Mouse (Mus musculus) ES-E14 (cell line): Measurements from ENCODE around the gene Gga2.

Experiments used
- CHD2 ChIP-seq: IDR thresholded peaks from 2 replicates; pipeline ENCODE4 v1.6.1; 2014; ENCODE audit warnings: mild to moderate bottlenecking, low read depth, low read length, inconsistent platforms
- HCFC1 ChIP-seq: IDR thresholded peaks from 2 replicates; pipeline ENCODE4 v1.6.1; 2012; ENCODE audit warnings: low read length, inconsistent platforms, borderline replicate concordance; ENCODE audit not compliant: insufficient read depth
- MAFK ChIP-seq: IDR thresholded peaks from 2 replicates; pipeline ENCODE4 v1.6.1; 2014; ENCODE audit warnings: mild to moderate bottlenecking, low read depth, low read length, inconsistent platforms; ENCODE audit not compliant: insufficient read depth
- ZC3H11A ChIP-seq: IDR thresholded peaks from 2 replicates; pipeline ENCODE4 v1.6.1; 2012; ENCODE audit warnings: low read depth, mild to moderate bottlenecking, inconsistent platforms, low read length, borderline replicate concordance
- ZNF384 ChIP-seq: IDR thresholded peaks from 2 replicates; pipeline ENCODE4 v1.6.1; 2012; ENCODE audit warnings: low read depth, low read length, inconsistent platforms

DNA sequence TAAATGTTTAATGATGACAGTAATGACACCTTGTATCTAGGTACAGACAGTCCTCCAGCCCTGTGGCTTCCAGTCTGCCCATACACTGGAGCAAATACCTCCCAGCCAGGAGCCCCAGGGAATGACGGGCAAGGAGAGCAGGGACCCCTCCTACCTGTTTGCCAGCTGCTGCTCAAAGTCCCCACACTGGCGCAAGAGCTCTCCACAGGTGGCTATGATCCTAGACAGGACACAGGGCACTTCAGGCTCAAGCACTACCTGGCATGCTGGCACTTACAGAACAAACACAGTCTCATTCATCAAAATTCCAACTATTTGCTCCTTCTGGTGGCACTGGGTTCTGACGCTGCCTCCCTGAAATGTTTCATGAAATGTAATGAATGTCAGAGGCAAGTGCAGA, 80.0 kb downstream of the Gga2 start:
- TF ChIP-seq ZNF384, result no peak
- no peak for TF ChIP-seq MAFK
- no peak for TF ChIP-seq CHD2
- no peak for TF ChIP-seq ZC3H11A
- TF ChIP-seq HCFC1, result no peak
